Mouse (Mus musculus) embryonic facial prominence, embryonic 10.5 days (tissue): ENCODE data around the gene Cobl. TPM values are rescaled to one million over a fixed set of nuclear protein-coding genes. Genes with fewer than 3 reads are reported as not detected.

ENCODE experiments used
- DNase-seq: peaks from one replicate; pipeline ENCODE4 v3.0.0-alpha.2; 2017; ENCODE audit warnings: low spot score
- H3K27ac ChIP-seq: fragments of 300-500 bp; sonication (generic); replicated peaks from 2 replicates; pipeline ENCODE4 v1.5.1; 2016; ENCODE audit warnings: mild to moderate bottlenecking
- H3K27me3 ChIP-seq: fragments of 300-500 bp; sonication (generic); replicated peaks from 2 replicates; pipeline ENCODE4 v1.6.1; 2016; ENCODE audit warnings: low read depth, mild to moderate bottlenecking; ENCODE audit not compliant: poor library complexity, severe bottlenecking
- H3K36me3 ChIP-seq: fragments of 300-500 bp; sonication (generic); replicated peaks from 2 replicates; pipeline ENCODE4 v1.6.1; 2016; ENCODE audit warnings: mild to moderate bottlenecking, moderate library complexity
- H3K4me1 ChIP-seq: fragments of 300-500 bp; sonication (generic); 2 replicates; pipeline ENCODE4 v1.6.1; 2016
- H3K4me3 ChIP-seq: fragments of 300-500 bp; sonication (generic); 2 replicates; pipeline ENCODE4 v1.5.1; 2016; ENCODE audit warnings: mild to moderate bottlenecking, moderate library complexity
- H3K9me3 ChIP-seq: fragments of 300-500 bp; sonication (generic); 2 replicates; pipeline ENCODE4 v1.6.1; 2016; ENCODE audit warnings: mild to moderate bottlenecking
- WGBS: fragments of 180-500 bp; shearing (Covaris S2); methylation state at CpG from one replicate; pipeline ENCODE4 v1.1.7; 2016; 5-methylcytosine and 5-hydroxymethylcytosine counted together
- polyA plus RNA-seq: library from polyadenylated mRNA; unstranded; fragments of >200 nt; fragmentation: Nextera tagmentation; extraction: Ambion mirVana; gene quantifications from 2 replicates; pipeline ENCODE4 v1.2.1, GENCODE M21; 2016

Gene Cobl
- polyA plus RNA-seq, 1 experiment from 2014 or later, result 3.4 TPM

GRCm38 (mm10) chr11:12257324-12258118 is 207.2 kb downstream of the Cobl start:
- no peak overlapping the region for H3K4me3 ChIP-seq
- WGBS, result 80% methylated on average over 5 of the region's 5 CpGs
- DNase-seq, result no peak

GRCm38 (mm10) chr11:12245327-12245915 is 219.3 kb downstream of the Cobl start:
- no peaks in the 10 kb centered on the region for H3K4me1 ChIP-seq
- H3K27ac ChIP-seq, result no peak overlapping the region
- no peaks in the 10 kb centered on the region for H3K9me3 ChIP-seq
- no peaks in the 10 kb centered on the region for H3K27me3 ChIP-seq
- no peaks in the 10 kb centered on the region for H3K36me3 ChIP-seq
- 80% methylated on average over 4 of the region's 4 CpGs for WGBS
- no peak overlapping the region for H3K4me3 ChIP-seq
- DNase-seq, result no peak

More at GRCm38 (mm10) chr11:12257324-12258118, 207.2 kb downstream of the Cobl start:
- H3K36me3 ChIP-seq, result no peaks in the 10 kb centered on the region
- H3K27ac ChIP-seq, result no peak overlapping the region
- no peaks in the 10 kb centered on the region for H3K9me3 ChIP-seq
- H3K4me1 ChIP-seq, result no peaks in the 10 kb centered on the region
- H3K27me3 ChIP-seq, result no peaks in the 10 kb centered on the region

- H3K4me3 ChIP-seq, result no peak overlapping the region
- H3K27ac ChIP-seq, result no peak overlapping the region
- no peaks in the 10 kb centered on the region for H3K36me3 ChIP-seq
- 83% methylated on average over 1 of the region's 1 CpGs for WGBS
- no peaks in the 10 kb centered on the region for H3K9me3 ChIP-seq
- no peaks in the 10 kb centered on the region for H3K27me3 ChIP-seq
- no peak for DNase-seq
- no peaks in the 10 kb centered on the region for H3K4me1 ChIP-seq
Observed at GRCm38 (mm10) chr11:12236341-12236740, 228.4 kb downstream of the Cobl start.

- H3K36me3 ChIP-seq, result no peaks in the 10 kb centered on the region
- H3K9me3 ChIP-seq, result no peaks in the 10 kb centered on the region
- H3K4me3 ChIP-seq, result no peak overlapping the region
- no peak for DNase-seq
- WGBS, result 83% methylated on average over 4 of the region's 4 CpGs
- H3K27me3 ChIP-seq, result no peaks in the 10 kb centered on the region
- H3K27ac ChIP-seq, result no peak overlapping the region
- H3K4me1 ChIP-seq, result no peaks in the 10 kb centered on the region
Observed at GRCm38 (mm10) chr11:12234876-12235275, 229.9 kb downstream of the Cobl start.

GRCm38 (mm10) chr11:12234126-12234525 is 230.6 kb downstream of the Cobl start:
- 90% methylated on average over 1 of the region's 1 CpGs for WGBS
- no peaks in the 10 kb centered on the region for H3K36me3 ChIP-seq
- no peak for DNase-seq

GRCm38 (mm10) chr11:12232743-12233125 is 232.0 kb downstream of the Cobl start:
- Histone ChIP-seq H3K4me3 (no peak overlapping the region), H3K9me3 (no peaks in the 10 kb centered on the region), H3K4me1 (no peaks in the 10 kb centered on the region), H3K27me3 (no peaks in the 10 kb centered on the region), H3K36me3 (no peaks in the 10 kb centered on the region), H3K27ac (no peak overlapping the region)
- WGBS, result 77% methylated on average over 3 of the region's 3 CpGs
- no peak for DNase-seq

More at GRCm38 (mm10) chr11:12234126-12234525, 230.6 kb downstream of the Cobl start:
- Histone ChIP-seq H3K27me3 (no peaks in the 10 kb centered on the region), H3K4me1 (no peaks in the 10 kb centered on the region), H3K27ac (no peak overlapping the region), H3K9me3 (no peaks in the 10 kb centered on the region), H3K4me3 (no peak overlapping the region)

- Histone ChIP-seq H3K4me1 (no peaks in the 10 kb centered on the region), H3K9me3 (no peaks in the 10 kb centered on the region), H3K4me3 (no peak overlapping the region), H3K27me3 (no peaks in the 10 kb centered on the region), H3K27ac (no peak overlapping the region), H3K36me3 (no peaks in the 10 kb centered on the region)
- WGBS, result 86% methylated on average over 10 of the region's 10 CpGs
- no peak for DNase-seq
Observed at GRCm38 (mm10) chr11:12232041-12232742, 232.6 kb downstream of the Cobl start.

GRCm38 (mm10) chr11:12231481-12232035 is 233.2 kb downstream of the Cobl start:
- H3K4me1 ChIP-seq, result no peaks in the 10 kb centered on the region
- no peaks in the 10 kb centered on the region for H3K9me3 ChIP-seq
- DNase-seq, result no peak
- no peaks in the 10 kb centered on the region for H3K36me3 ChIP-seq
- H3K4me3 ChIP-seq, result no peak overlapping the region
- no peak overlapping the region for H3K27ac ChIP-seq
- no peaks in the 10 kb centered on the region for H3K27me3 ChIP-seq
- WGBS, result 76% methylated on average over 6 of the region's 6 CpGs

- Histone ChIP-seq H3K27ac (no peak overlapping the region), H3K27me3 (no peaks in the 10 kb centered on the region), H3K4me1 (no peaks in the 10 kb centered on the region), H3K36me3 (no peaks in the 10 kb centered on the region), H3K4me3 (no peak overlapping the region), H3K9me3 (no peaks in the 10 kb centered on the region)
- 81% methylated on average over 7 of the region's 7 CpGs for WGBS
- no peak for DNase-seq
Observed at GRCm38 (mm10) chr11:12229411-12229810, 235.3 kb downstream of the Cobl start.

- H3K4me1 ChIP-seq, result no peaks in the 10 kb centered on the region
- no peak overlapping the region for H3K4me3 ChIP-seq
- H3K27me3 ChIP-seq, result no peaks in the 10 kb centered on the region
- no peaks in the 10 kb centered on the region for H3K36me3 ChIP-seq
- no peak overlapping the region for H3K27ac ChIP-seq
- DNase-seq, result no peak
- no peaks in the 10 kb centered on the region for H3K9me3 ChIP-seq
- WGBS, result 89% methylated on average over 3 of the region's 3 CpGs
Observed at GRCm38 (mm10) chr11:12227343-12227742, 237.4 kb downstream of the Cobl start.

- 47% methylated on average over 4 of the region's 4 CpGs for WGBS
- no peak overlapping the region for H3K27ac ChIP-seq
- no peak for DNase-seq
Observed at GRCm38 (mm10) chr11:12219594-12220530, 244.9 kb downstream of the Cobl start.

GRCm38 (mm10) chr11:12216897-12217296 is 247.9 kb downstream of the Cobl start:
- 91% methylated on average over 1 of the region's 1 CpGs for WGBS
- Histone ChIP-seq H3K4me3 (no peak overlapping the region), H3K27ac (no peak overlapping the region), H3K27me3 (no peaks in the 10 kb centered on the region), H3K9me3 (no peaks in the 10 kb centered on the region), H3K4me1 (no peaks in the 10 kb centered on the region), H3K36me3 (no peaks in the 10 kb centered on the region)
- no peak for DNase-seq

More at GRCm38 (mm10) chr11:12219594-12220530, 244.9 kb downstream of the Cobl start:
- H3K4me3 ChIP-seq, result no peak overlapping the region
- no peaks in the 10 kb centered on the region for H3K36me3 ChIP-seq
- H3K27me3 ChIP-seq, result no peaks in the 10 kb centered on the region
- H3K9me3 ChIP-seq, result no peaks in the 10 kb centered on the region
- no peaks in the 10 kb centered on the region for H3K4me1 ChIP-seq
